Mouse (Mus musculus) CH12.LX (cell line): ENCODE measurements at regions not wholly inside any gene's neighbourhood (a gene's known extent, or its start where the extent isn't known, plus 50 kb on each side); places are given as distances from the start of the nearest gene placed in this dataset.

Experiments
- CTCF ChIP-seq, 2 experiments: IDR thresholded peaks in 1 of 2; conservative IDR thresholded peaks in 1 of 2; 2 replicates each; pipeline ENCODE4 v1.5.1; 2011 to 2012; ENCODE audit warnings: low read depth in 2 of 2, low read length in 2 of 2, improper control_type of control experiment in 1 of 2, inconsistent platforms in 1 of 2, mild to moderate bottlenecking in 1 of 2, moderate library complexity in 1 of 2
- MAFK ChIP-seq: IDR thresholded peaks from 2 replicates; pipeline ENCODE4 v1.6.1; 2011; ENCODE audit warnings: low read length, improper control_type of control experiment; ENCODE audit not compliant: insufficient replicate concordance
- MAZ ChIP-seq: IDR thresholded peaks from 2 replicates; pipeline ENCODE4 v1.6.1; 2012; ENCODE audit warnings: low read depth, mild to moderate bottlenecking, inconsistent platforms, low read length, improper control_type of control experiment, moderate library complexity
- POLR2A ChIP-seq: IDR thresholded peaks from 2 replicates; pipeline ENCODE4 v1.6.1; 2011; ENCODE audit warnings: low read depth, mild to moderate bottlenecking, improper control_type of control experiment, low read length
- SMC3 ChIP-seq: IDR thresholded peaks from 2 replicates; pipeline ENCODE4 v1.6.1; 2011; ENCODE audit warnings: low read depth, low read length, improper control_type of control experiment

DNA sequence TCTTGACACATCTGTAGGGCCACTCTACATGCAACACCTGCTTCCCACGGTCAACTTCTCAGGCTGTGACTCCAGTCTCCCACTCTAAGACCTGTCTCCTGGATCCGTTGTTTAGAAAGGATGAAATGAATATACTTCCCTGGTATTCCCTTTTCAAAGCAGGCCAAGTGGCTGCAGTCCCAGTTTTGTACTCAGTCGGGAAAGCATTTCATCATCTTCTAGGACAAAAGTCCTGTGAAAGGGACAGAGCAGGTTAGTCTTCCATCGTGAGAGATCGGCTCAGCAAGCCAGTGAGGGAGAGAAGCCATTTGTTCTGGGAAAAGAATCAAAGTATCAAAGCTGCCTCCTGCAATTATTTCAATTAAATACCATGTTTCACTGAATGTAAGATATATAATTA is 60.2 kb upstream of the Adpgk start:
- TF ChIP-seq CTCF (conservative IDR thresholded peaks at IDR 0.05 in 1 of 2, IDR thresholded peaks at IDR 0.05 in 1 of 2; ENCODE audit: low read depth in 2 of 2, low read length in 2 of 2) (no peak), SMC3 (no peak), POLR2A (no peak), MAFK (no peak), MAZ (no peak)
